Mouse (Mus musculus): ENCODE data around the gene Otulin. TPM values are rescaled to one million over a fixed set of nuclear protein-coding genes. Genes with fewer than 3 reads are reported as not detected.

The Otulin gene
- total and polyA plus RNA-seq, 2 experiments from 2014 or later = 15.9 to 25.4 TPM

DNA sequence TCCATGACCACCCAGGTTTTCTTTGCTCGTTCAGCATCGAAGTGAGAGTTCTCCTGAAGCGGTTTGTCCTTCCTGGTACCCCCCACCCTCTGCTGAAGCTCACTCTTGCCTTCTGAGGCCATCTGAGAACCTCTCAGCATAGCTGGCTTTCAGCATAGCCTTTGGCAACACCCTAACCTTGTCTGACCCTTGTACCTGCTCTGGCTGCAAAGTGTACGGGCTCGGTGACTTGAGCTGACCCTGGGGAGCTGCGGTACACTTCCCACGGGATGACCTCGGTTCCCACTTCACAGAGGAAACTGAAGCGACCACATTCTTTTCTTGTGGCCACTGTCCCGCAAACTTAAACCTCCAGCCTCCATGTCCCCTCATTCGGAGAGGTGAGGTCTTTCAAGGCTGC lies 70.2 kb downstream of the Otulin start:
- Histone ChIP-seq H3K4me3 (ENCODE audit: low read length) (no peak overlapping the region), H3K27ac (no peak overlapping the region), H3K4me2 (ENCODE audit: low read depth, low read length) (no peak overlapping the region), H3K4me1 (ENCODE audit: insufficient read depth, low read length) (no peaks in the 10 kb centered on the region; the same call in 1 of the 2 replicates), H3K9ac (replicated peaks; ENCODE audit: low read length) (no peak overlapping the region), H3K27me3 (ENCODE audit: insufficient read depth, low read length) (no peaks in the 10 kb centered on the region), H3K36me3 (ENCODE audit: insufficient read depth, low read length) (peaks cover under 1% of the 10 kb centered on the region; the same call in 1 of the 2 replicates), H3K9me3 (ENCODE audit: low read length) (no peaks in the 10 kb centered on the region)
- ATAC-seq = no peak
- TF ChIP-seq CTCF (IDR thresholded peaks at IDR 0.05; ENCODE audit: low read depth) = no peak
- no peak for DNase-seq (ENCODE audit: low spot score)
- 82% methylated on average over 11 of the region's 11 CpGs for WGBS

DNA sequence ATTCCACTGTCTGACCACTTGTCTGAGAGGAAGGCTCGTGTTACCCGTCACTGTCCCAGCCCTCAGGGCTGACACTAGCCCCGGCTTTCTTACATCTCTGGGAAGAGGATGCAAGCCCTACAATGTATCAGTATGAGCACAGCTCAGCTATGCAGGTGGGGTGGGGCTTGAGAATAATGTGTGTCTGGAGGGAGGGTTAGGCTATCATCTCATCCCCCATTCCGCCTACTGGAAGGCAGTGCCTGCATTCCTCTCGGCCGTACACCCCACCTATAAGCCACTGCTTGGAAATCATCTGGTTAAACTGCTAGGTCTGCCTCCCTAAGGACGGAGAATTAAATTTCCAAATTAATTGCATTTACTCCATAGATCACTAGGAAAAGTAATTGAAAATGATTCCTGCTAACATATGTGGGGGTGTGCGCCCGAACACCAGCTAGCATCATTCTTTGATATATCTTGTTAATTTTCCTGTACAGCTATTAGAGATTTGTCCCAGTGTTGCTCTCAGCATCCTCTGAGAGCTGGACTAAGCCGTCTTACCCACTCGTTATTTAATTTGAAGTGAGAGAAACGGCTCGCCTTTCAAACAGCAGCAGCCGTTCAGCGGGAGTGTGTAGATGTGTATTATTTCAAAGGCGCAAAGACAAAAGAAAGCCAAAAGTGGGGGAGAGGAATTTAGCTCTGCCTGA lies 71.9 kb downstream of the Otulin start:
- Histone ChIP-seq H3K9ac (replicated peaks; ENCODE audit: low read length) (no peak overlapping the region), H3K4me1 (ENCODE audit: insufficient read depth, low read length) (no peaks in the 10 kb centered on the region; the same call in 1 of the 2 replicates), H3K27ac (no peak overlapping the region), H3K4me2 (ENCODE audit: low read depth, low read length) (no peak overlapping the region), H3K36me3 (ENCODE audit: insufficient read depth, low read length) (no peaks in the 10 kb centered on the region; the same call in 1 of the 2 replicates), H3K9me3 (ENCODE audit: low read length) (no peaks in the 10 kb centered on the region), H3K27me3 (ENCODE audit: insufficient read depth, low read length) (no peaks in the 10 kb centered on the region), H3K4me3 (ENCODE audit: low read length) (no peak overlapping the region)
- 47% methylated on average over 16 of the region's 16 CpGs for WGBS
- no peak for TF ChIP-seq CTCF (IDR thresholded peaks at IDR 0.05; ENCODE audit: low read depth)
- DNase-seq (ENCODE audit: low spot score) (peak; percentile 30), ATAC-seq (peak; percentile 57)

DNA sequence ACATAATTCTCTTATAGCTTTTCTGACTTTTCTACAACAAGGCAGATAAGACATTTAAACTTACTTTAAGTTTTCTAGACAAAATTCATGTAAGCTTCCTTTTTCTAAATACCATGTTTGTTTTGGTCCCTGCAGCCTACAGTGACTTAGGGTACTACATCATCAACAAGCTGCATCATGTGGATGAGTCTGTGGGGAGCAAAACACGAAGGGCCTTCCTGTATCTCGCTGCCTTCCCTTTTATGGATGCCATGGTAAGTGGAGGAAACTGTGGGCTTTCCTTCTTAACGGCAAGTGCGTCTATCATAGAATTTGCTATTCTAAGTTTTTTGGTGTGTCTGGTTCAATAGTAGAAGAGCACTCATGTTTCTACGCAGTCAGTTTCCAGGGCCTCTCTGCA lies 76.9 kb downstream of the Otulin start:
- Histone ChIP-seq H3K36me3 (ENCODE audit: insufficient read depth, low read length) (no peaks in the 10 kb centered on the region; the same call in 1 of the 2 replicates), H3K27ac (no peak overlapping the region), H3K4me1 (ENCODE audit: insufficient read depth, low read length) (no peaks in the 10 kb centered on the region; the same call in 1 of the 2 replicates), H3K27me3 (ENCODE audit: insufficient read depth, low read length) (no peaks in the 10 kb centered on the region), H3K9me3 (ENCODE audit: low read length) (no peaks in the 10 kb centered on the region), H3K4me3 (ENCODE audit: low read length) (no peak overlapping the region), H3K9ac (replicated peaks; ENCODE audit: low read length) (no peak overlapping the region), H3K4me2 (ENCODE audit: low read depth, low read length) (no peak overlapping the region)
- WGBS = 87% methylated on average over 5 of the region's 5 CpGs
- DNase-seq (ENCODE audit: low spot score) (no peak), ATAC-seq (no peak)
- no peak for TF ChIP-seq CTCF (IDR thresholded peaks at IDR 0.05; ENCODE audit: low read depth)

DNA sequence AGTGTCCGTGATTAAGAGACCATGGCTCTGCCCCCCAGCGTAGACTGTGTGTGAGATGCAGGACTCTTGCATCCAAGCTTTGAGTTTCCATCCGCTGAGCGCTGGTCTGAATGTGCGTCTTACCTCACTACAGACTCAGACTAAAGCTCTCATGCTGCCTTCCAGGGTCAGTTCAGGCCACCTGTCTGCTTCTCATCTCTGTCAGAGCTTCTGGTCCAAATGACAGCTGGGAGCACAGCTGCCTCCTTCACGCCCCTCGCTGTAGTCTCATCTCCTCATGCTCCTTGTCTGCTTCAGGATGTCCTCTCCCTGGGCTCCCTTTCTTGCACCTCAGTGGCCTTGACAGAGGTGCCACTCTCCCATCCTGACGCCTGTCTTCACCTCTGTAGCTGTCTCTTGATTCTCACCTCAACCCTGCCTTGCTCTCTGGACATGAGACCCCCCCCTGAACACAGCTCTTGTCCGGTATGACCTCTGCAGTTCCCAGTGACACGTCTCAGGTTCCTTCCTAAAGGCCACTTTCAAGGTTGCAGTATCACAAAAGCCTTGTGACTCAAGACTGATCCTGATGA lies 78.3 kb downstream of the Otulin start:
- ATAC-seq (no peak), DNase-seq (ENCODE audit: low spot score) (no peak)
- H3K27ac ChIP-seq = no peak overlapping the region
- no peaks in the 10 kb centered on the region for H3K27me3 ChIP-seq (ENCODE audit: insufficient read depth, low read length)
- no peak overlapping the region for H3K4me3 ChIP-seq (ENCODE audit: low read length)
- H3K36me3 ChIP-seq (ENCODE audit: insufficient read depth, low read length) = no peaks in the 10 kb centered on the region; the same call in 1 of the 2 replicates
- H3K9me3 ChIP-seq (ENCODE audit: low read length) = no peaks in the 10 kb centered on the region
- no peak overlapping the region for H3K9ac ChIP-seq (replicated peaks; ENCODE audit: low read length)
- 86% methylated on average over 10 of the region's 10 CpGs for WGBS
- TF ChIP-seq CTCF (IDR thresholded peaks at IDR 0.05; ENCODE audit: low read depth) = no peak
- no peak overlapping the region for H3K4me2 ChIP-seq (ENCODE audit: low read depth, low read length)
- no peaks in the 10 kb centered on the region for H3K4me1 ChIP-seq (ENCODE audit: insufficient read depth, low read length)

DNA sequence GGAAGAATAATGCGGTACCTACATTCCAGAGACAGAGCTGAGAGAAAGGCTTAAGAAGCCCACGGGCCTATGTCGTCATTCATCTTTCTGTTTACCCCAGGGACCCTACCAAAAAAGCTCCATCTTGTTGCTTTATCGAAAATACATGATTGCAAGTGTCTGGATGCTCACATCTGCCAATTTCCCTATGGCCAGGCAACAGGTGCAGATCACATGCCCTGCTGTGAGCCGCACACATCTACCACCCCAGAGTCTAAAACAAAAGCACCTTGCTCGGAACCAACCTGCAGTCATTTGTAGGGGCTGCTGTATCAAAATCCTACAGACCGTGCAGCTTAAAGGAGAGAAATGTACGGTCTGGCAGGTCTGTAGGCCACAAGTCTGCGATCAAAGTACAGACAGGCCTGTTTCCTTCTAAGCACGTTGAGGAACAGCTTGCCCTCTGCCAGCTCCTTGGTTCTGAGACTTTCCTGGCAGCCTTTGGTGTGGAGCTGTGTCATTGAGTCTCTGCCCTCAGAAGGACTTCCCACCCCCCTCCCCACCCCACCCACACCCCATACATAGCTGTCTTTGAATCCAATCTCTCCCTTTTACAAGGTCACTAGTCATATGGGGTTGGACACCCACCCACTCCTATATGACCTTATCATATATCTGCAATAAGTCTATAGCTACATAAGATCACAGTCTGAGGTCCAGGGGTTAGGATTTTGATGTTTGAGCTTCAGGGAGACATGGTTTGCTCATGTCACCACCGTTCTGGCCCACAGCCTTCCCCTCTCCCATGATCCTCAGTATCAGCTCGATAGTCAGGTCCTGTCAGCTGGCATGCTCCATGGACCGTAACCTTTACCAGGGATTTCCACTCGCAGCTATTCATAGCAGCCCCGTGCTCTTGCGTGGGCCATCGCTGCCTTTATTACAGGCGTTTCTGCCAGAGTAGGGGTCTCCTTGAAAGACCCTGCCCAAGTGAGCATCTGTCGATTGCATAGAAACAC lies 79.1 kb downstream of the Otulin start:
- Histone ChIP-seq H3K9ac (replicated peaks; ENCODE audit: low read length) (no peak overlapping the region), H3K4me1 (ENCODE audit: insufficient read depth, low read length) (no peaks in the 10 kb centered on the region), H3K27ac (no peak overlapping the region), H3K27me3 (ENCODE audit: insufficient read depth, low read length) (no peaks in the 10 kb centered on the region), H3K4me2 (ENCODE audit: low read depth, low read length) (no peak overlapping the region), H3K36me3 (ENCODE audit: insufficient read depth, low read length) (no peaks in the 10 kb centered on the region), H3K4me3 (ENCODE audit: low read length) (no peak overlapping the region), H3K9me3 (ENCODE audit: low read length) (no peaks in the 10 kb centered on the region)
- TF ChIP-seq CTCF (IDR thresholded peaks at IDR 0.05; ENCODE audit: low read depth) = no peak
- WGBS = 75% methylated on average over 19 of the region's 19 CpGs
- DNase-seq (ENCODE audit: low spot score) (no peak), ATAC-seq (no peak)

DNA sequence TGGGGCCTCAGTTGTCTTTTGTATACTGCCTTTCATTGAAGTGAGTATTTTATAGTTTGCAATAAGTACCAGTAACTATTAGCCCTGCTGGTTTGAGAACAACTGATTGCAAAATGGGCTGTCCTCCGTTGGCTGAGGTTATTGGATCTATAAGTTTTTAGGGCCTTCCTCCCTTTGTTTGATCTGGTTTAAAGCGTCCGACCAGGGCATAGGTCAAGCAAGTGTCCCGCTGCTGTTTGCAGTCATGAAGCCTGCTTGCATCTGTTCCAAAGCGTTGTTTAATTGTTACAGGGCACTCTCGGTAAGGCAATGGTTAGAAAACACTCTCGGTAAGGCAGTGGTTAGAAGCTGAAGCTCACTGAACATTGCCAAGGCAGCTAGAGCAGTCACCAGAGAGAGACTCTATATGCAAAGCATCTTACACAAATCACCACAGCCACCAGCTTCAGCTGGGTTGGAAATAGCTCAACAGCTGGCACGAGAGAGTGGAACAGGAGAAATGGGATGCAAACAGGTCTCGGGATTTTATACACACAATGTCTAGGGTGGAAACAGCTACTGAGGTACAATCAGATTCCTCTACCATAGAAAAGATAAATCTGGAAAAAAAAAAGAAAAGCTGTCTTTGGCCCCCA lies 80.0 kb downstream of the Otulin start:
- H3K27ac ChIP-seq = no peak overlapping the region
- no peak overlapping the region for H3K9ac ChIP-seq (replicated peaks; ENCODE audit: low read length)
- WGBS = 57% methylated on average over 9 of the region's 9 CpGs
- H3K4me2 ChIP-seq (ENCODE audit: low read depth, low read length) = no peak overlapping the region
- H3K36me3 ChIP-seq (ENCODE audit: insufficient read depth, low read length) = no peaks in the 10 kb centered on the region
- DNase-seq (ENCODE audit: low spot score) (no peak), ATAC-seq (no peak)
- no peaks in the 10 kb centered on the region for H3K9me3 ChIP-seq (ENCODE audit: low read length)
- no peak overlapping the region for H3K4me3 ChIP-seq (ENCODE audit: low read length)
- no peaks in the 10 kb centered on the region for H3K27me3 ChIP-seq (ENCODE audit: insufficient read depth, low read length)
- no peak for TF ChIP-seq CTCF (IDR thresholded peaks at IDR 0.05; ENCODE audit: low read depth)
- H3K4me1 ChIP-seq (ENCODE audit: insufficient read depth, low read length) = no peaks in the 10 kb centered on the region
